Mouse (Mus musculus) left cerebral cortex, postnatal 25 days (tissue): ENCODE data around the gene Unc5c. TPM values are rescaled to one million over a fixed set of nuclear protein-coding genes. Genes with fewer than 3 reads are reported as not detected.

Experiments
- DNase-seq, 2 experiments: peaks; one replicate each; pipeline ENCODE4 v3.0.0; 2022; ENCODE audit warnings: low spot score in 2 of 2, mixed read lengths in 1 of 2
- intact Hi-C: fragments of 180-260 bp; cut with DNase I; formaldehyde crosslinking; loops from one replicate; pipeline ENCODE4 v1.15.1; 2025
- total RNA-seq, 2 experiments: library from RNA; stranded (reverse); gene quantifications; 2 replicates each; pipeline ENCODE4 v1.2.3; 2021

Gene Unc5c
- total RNA-seq, 2 experiments from 2014 or later = 31.0 to 36.2 TPM

- intact Hi-C loops = no loop called here
- no peak for DNase-seq
Observed at GRCm38 (mm10) chr3:141501845-141502505, 37.0 kb downstream of the Unc5c start.

GRCm38 (mm10) chr3:141503331-141503730, 38.3 kb downstream of the Unc5c start:
- DNase-seq = no peak
- intact Hi-C loops = no loop called here

GRCm38 (mm10) chr3:141509772-141510171, 44.8 kb downstream of the Unc5c start:
- intact Hi-C loops = no loop called here
- DNase-seq = no peak

- intact Hi-C loops = no loop called here
- no peak for DNase-seq
Observed at GRCm38 (mm10) chr3:141511253-141512038, 46.4 kb downstream of the Unc5c start.

GRCm38 (mm10) chr3:141528751-141529150, 63.7 kb downstream of the Unc5c start:
- intact Hi-C loops = no loop called here
- DNase-seq = no peak

- intact Hi-C loops = no loop called here
- DNase-seq = no peak
Observed at GRCm38 (mm10) chr3:141529599-141529998, 64.6 kb downstream of the Unc5c start.

- no peak for DNase-seq
- intact Hi-C loops = no loop called here
Observed at GRCm38 (mm10) chr3:141533861-141534260, 68.8 kb downstream of the Unc5c start.

GRCm38 (mm10) chr3:141536857-141537256, 71.8 kb downstream of the Unc5c start:
- intact Hi-C loops = no loop called here
- no peak for DNase-seq

GRCm38 (mm10) chr3:141538120-141538519, 73.1 kb downstream of the Unc5c start:
- no peak for DNase-seq
- intact Hi-C loops = no loop called here

GRCm38 (mm10) chr3:141540749-141541148, 75.7 kb downstream of the Unc5c start:
- no peak for DNase-seq
- intact Hi-C loops = no loop called here

GRCm38 (mm10) chr3:141547341-141547814, 82.4 kb downstream of the Unc5c start:
- intact Hi-C loops = no loop called here

GRCm38 (mm10) chr3:141549661-141550060, 84.6 kb downstream of the Unc5c start:
- intact Hi-C loops = no loop called here
- no peak for DNase-seq

More at GRCm38 (mm10) chr3:141547341-141547814, 82.4 kb downstream of the Unc5c start:
- no peak for DNase-seq

GRCm38 (mm10) chr3:141552960-141553359, 87.9 kb downstream of the Unc5c start:
- DNase-seq = no peak
- intact Hi-C loops = no loop called here

- intact Hi-C loops = no loop called here
- DNase-seq = no peak
Observed at GRCm38 (mm10) chr3:141557072-141557471, 92.1 kb downstream of the Unc5c start.

- DNase-seq = no peak
- intact Hi-C loops = no loop called here
Observed at GRCm38 (mm10) chr3:141575076-141575688, 110.2 kb downstream of the Unc5c start.

GRCm38 (mm10) chr3:141577382-141577781, 112.4 kb downstream of the Unc5c start:
- intact Hi-C loops = no loop called here
- DNase-seq = no peak

- intact Hi-C loops = no loop called here
- no peak for DNase-seq
Observed at GRCm38 (mm10) chr3:141581190-141581891, 116.3 kb downstream of the Unc5c start.

- intact Hi-C loops = no loop called here
- no peak for DNase-seq
Observed at GRCm38 (mm10) chr3:141581892-141582214, 116.8 kb downstream of the Unc5c start.

- intact Hi-C loops = no loop called here
- no peak for DNase-seq
Observed at GRCm38 (mm10) chr3:141583180-141583579, 118.2 kb downstream of the Unc5c start.

- DNase-seq = no peak
- intact Hi-C loops = no loop called here
Observed at GRCm38 (mm10) chr3:141589392-141590012, 124.5 kb downstream of the Unc5c start.
